In the genomic region with DNA sequence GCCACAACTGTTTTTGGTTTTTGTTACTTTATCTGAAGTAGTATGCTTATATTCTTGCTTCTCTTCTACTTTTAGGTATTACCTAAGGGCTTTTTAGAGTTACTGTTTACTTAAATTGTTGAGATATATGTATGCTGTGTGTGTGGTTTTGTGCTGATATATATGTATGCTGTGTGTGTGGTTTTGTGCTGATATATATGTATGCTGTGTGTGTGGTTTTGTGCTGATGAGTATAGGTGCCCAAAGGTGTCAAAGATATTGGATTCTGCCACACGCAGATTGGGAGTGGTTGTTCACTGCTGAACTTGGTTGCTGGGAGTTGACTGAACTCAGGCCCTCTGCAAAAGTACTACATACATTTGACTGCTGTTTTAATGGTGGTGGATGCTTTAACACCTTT, we compare ENCODE assay signal across 19 mouse cellular contexts.
"Had no signal": no experiment of that assay in that cellular context is flagged by ENCODE, and none has a peak within 500 bp of the region (broad histone marks: within the 10 kb centered on the region; RNA-seq: fewer than 3 reads in every experiment).

No protein-coding gene starts in this region.

- ATAC-seq: midbrain, embryonic 15.5 days had no signal

- H3K27ac ChIP-seq: liver, embryonic 13.5 days; liver, embryonic 15.5 days; midbrain, embryonic 10.5 days; midbrain, embryonic 15.5 days; neural tube, embryonic 13.5 days; neural tube, embryonic 15.5 days had no signal

- H3K4me3 ChIP-seq: liver, embryonic 13.5 days; liver, embryonic 15.5 days; midbrain, embryonic 10.5 days; midbrain, embryonic 15.5 days; neural tube, embryonic 13.5 days; neural tube, embryonic 15.5 days had no signal

- H3K4me1 ChIP-seq: midbrain, embryonic 10.5 days; midbrain, embryonic 15.5 days; neural tube, embryonic 13.5 days; neural tube, embryonic 15.5 days had no signal

- H3K9ac ChIP-seq: liver, embryonic 13.5 days; liver, embryonic 15.5 days; lung, embryonic 14.5 days; midbrain, embryonic 15.5 days; neural tube, embryonic 13.5 days; neural tube, embryonic 15.5 days had no signal

- H3K4me2 ChIP-seq: liver, embryonic 13.5 days; liver, embryonic 15.5 days; lung, embryonic 14.5 days; midbrain, embryonic 15.5 days; neural tube, embryonic 13.5 days; neural tube, embryonic 15.5 days had no signal

- H3K27me3 ChIP-seq: liver, embryonic 13.5 days; liver, embryonic 15.5 days; megakaryocyte, embryonic 14.5 days; midbrain, embryonic 15.5 days; neural tube, embryonic 13.5 days; neural tube, embryonic 15.5 days had no signal

- H3K9me3 ChIP-seq: liver, embryonic 13.5 days; liver, embryonic 15.5 days; megakaryocyte, embryonic 14.5 days; midbrain, embryonic 10.5 days; midbrain, embryonic 15.5 days; neural tube, embryonic 13.5 days; neural tube, embryonic 15.5 days had no signal

- DNase-seq: liver, embryonic 13.5 days; lung, adult 18-20 months; lung, embryonic 14.5 days; lung, postnatal 10 days; lung, postnatal 4 days; retina, postnatal 1 day; right cerebral cortex, adult 18-20 months; right cerebral cortex, postnatal 25 days; right cerebral cortex, postnatal 4 days; spleen, adult 18-20 months; thymus, adult 18-20 months; thymus, postnatal 14 days; thymus, postnatal 36 days had no signal
